Mouse (Mus musculus): ENCODE data around the gene Nup160.

GRCm38 (mm10) chr2:90660947-90661346 lies 16.1 kb upstream of the Nup160 start:
- no peak for TF ChIP-seq CTCF (IDR thresholded peaks at IDR 0.05; ENCODE audit: control insufficient read depth, insufficient read depth, insufficient read length)
- TF ChIP-seq USF1 (IDR thresholded peaks at IDR 0.05; ENCODE audit: low read depth): no peak
- no peak for TF ChIP-seq FOSL1 (IDR thresholded peaks at IDR 0.05; ENCODE audit: insufficient read depth, low read length, poor library complexity, severe bottlenecking)
- TF ChIP-seq CEBPB (IDR thresholded peaks at IDR 0.05; ENCODE audit: low read depth): no peak
- TF ChIP-seq MYOD1 (IDR thresholded peaks at IDR 0.05; ENCODE audit: control insufficient read depth, insufficient read length, low read depth): no peak
- no peak for TF ChIP-seq MYOG (IDR thresholded peaks at IDR 0.05; ENCODE audit: control insufficient read depth, extremely low read depth, insufficient read length)
